Mouse (Mus musculus) ES-E14 (cell line): Measurements from ENCODE around the gene Mypn. TPM values are rescaled to one million over a fixed set of nuclear protein-coding genes. Genes with fewer than 3 reads are reported as not detected.

Source experiments
- DNase-seq: peaks from one replicate; pipeline ENCODE4 v3.0.0-alpha.2; 2013; ENCODE audit warnings: low read depth, low spot score
- H3K27ac ChIP-seq: 2 replicates; pipeline ENCODE4 v1.5.1; 2012; ENCODE audit warnings: low read depth, mild to moderate bottlenecking, low read length, moderate library complexity, mixed read lengths; ENCODE audit not compliant: poor library complexity, insufficient read depth, severe bottlenecking
- H3K36me3 ChIP-seq: 2 replicates; pipeline ENCODE4 v1.6.1; 2012; ENCODE audit warnings: mild to moderate bottlenecking, low read length, moderate library complexity, mixed read lengths; ENCODE audit not compliant: control insufficient read depth, poor library complexity, insufficient read depth, severe bottlenecking
- H3K4me1 ChIP-seq, 2 experiments: fragments of 150-350 bp in 1 of 2; sonication (generic) in 1 of 2; 2 replicates each; pipeline ENCODE4 v1.6.1; 2012; ENCODE audit warnings: low read length in 2 of 2, mild to moderate bottlenecking in 1 of 2, mixed read lengths in 1 of 2; ENCODE audit not compliant: control insufficient read depth in 2 of 2, insufficient read depth in 2 of 2, poor library complexity in 1 of 2
- H3K4me3 ChIP-seq, 2 experiments: fragments of 150-350 bp in 1 of 2; sonication (generic) in 1 of 2; 2 replicates each; pipeline ENCODE4 v1.5.1; 2012; ENCODE audit warnings: low read length in 2 of 2, low read depth in 1 of 2, mild to moderate bottlenecking in 1 of 2, mixed read lengths in 1 of 2; ENCODE audit not compliant: insufficient read depth in 1 of 2, poor library complexity in 1 of 2, severe bottlenecking in 1 of 2
- H3K9ac ChIP-seq: 2 replicates; pipeline ENCODE4 v1.6.1; 2012; ENCODE audit warnings: low read depth, mild to moderate bottlenecking, low read length, mixed read lengths; ENCODE audit not compliant: poor library complexity, insufficient read depth, severe bottlenecking
- H3K9me3 ChIP-seq: fragments of 150-350 bp; sonication (generic); 2 replicates; pipeline ENCODE4 v1.6.1; 2012; ENCODE audit warnings: low read depth, mild to moderate bottlenecking, low read length; ENCODE audit not compliant: control insufficient read depth, insufficient read depth
- CHD2 ChIP-seq: IDR thresholded peaks from 2 replicates; pipeline ENCODE4 v1.6.1; 2014; ENCODE audit warnings: mild to moderate bottlenecking, low read depth, low read length, inconsistent platforms
- HCFC1 ChIP-seq: IDR thresholded peaks from 2 replicates; pipeline ENCODE4 v1.6.1; 2012; ENCODE audit warnings: low read length, inconsistent platforms, borderline replicate concordance; ENCODE audit not compliant: insufficient read depth
- MAFK ChIP-seq: IDR thresholded peaks from 2 replicates; pipeline ENCODE4 v1.6.1; 2014; ENCODE audit warnings: mild to moderate bottlenecking, low read depth, low read length, inconsistent platforms; ENCODE audit not compliant: insufficient read depth
- ZC3H11A ChIP-seq: IDR thresholded peaks from 2 replicates; pipeline ENCODE4 v1.6.1; 2012; ENCODE audit warnings: low read depth, mild to moderate bottlenecking, inconsistent platforms, low read length, borderline replicate concordance
- ZNF384 ChIP-seq: IDR thresholded peaks from 2 replicates; pipeline ENCODE4 v1.6.1; 2012; ENCODE audit warnings: low read depth, low read length, inconsistent platforms
- in situ Hi-C, 2 experiments: fragments of 600-800 bp; cut with MboI; formaldehyde crosslinking; loops; one replicate each; pipeline ENCODE4 v1.15.1; 2025; ENCODE audit warnings: low sequenced_read_pairs in 2 of 2, inconsistent platforms in 1 of 2; ENCODE audit not compliant: unreplicated experiment in 2 of 2
- total RNA-seq: library from RNA; depleted of rRNA; stranded (reverse); fragments of 300-350 nt; gene quantifications from 2 replicates; pipeline ENCODE4 v1.2.3, GENCODE M21; 2012

Mypn gene
- total RNA-seq, 1 experiment, result 1.1 TPM

- in situ Hi-C loops, result no loop called here
These were observed 45.6 kb downstream of the Mypn start for GRCm38 (mm10) chr10:63158191-63158590.

GRCm38 (mm10) chr10:63157491-63157890, 46.3 kb downstream of the Mypn start:
- in situ Hi-C loops, result no loop called here
- H3K36me3 ChIP-seq, result no peaks in the 10 kb centered on the region
- H3K4me1 ChIP-seq, result peaks cover 0 to 5% of the 10 kb centered on the region in 2 experiments; a peak in 2 of 4 replicates
- DNase-seq, result no peak
- H3K4me3 ChIP-seq, result no peak overlapping the region
- no peak overlapping the region for H3K27ac ChIP-seq
- TF ChIP-seq HCFC1, result no peak
- no peak for TF ChIP-seq MAFK
- TF ChIP-seq ZC3H11A, result no peak
- TF ChIP-seq CHD2, result no peak
- no peaks in the 10 kb centered on the region for H3K9me3 ChIP-seq
- H3K9ac ChIP-seq, result no peak overlapping the region

More at GRCm38 (mm10) chr10:63158191-63158590, 45.6 kb downstream of the Mypn start:
- DNase-seq, result no peak
- H3K9me3 ChIP-seq, result no peaks in the 10 kb centered on the region
- H3K9ac ChIP-seq, result no peak overlapping the region
- TF ChIP-seq MAFK, result no peak
- no peaks in the 10 kb centered on the region for H3K36me3 ChIP-seq
- no peak overlapping the region for H3K4me3 ChIP-seq
- H3K27ac ChIP-seq, result no peak overlapping the region
- H3K4me1 ChIP-seq, result peaks cover 0 to 5% of the 10 kb centered on the region in 2 experiments; a peak in 2 of 4 replicates

- H3K27ac ChIP-seq, result no peak overlapping the region
- no peaks in the 10 kb centered on the region for H3K9me3 ChIP-seq
- in situ Hi-C loops, result no loop called here
- no peak for DNase-seq
- TF ChIP-seq HCFC1 (no peak), CHD2 (no peak), ZNF384 (no peak), MAFK (no peak), ZC3H11A (no peak)
- peaks cover 0 to 5% of the 10 kb centered on the region in 2 experiments; a peak in 2 of 4 replicates for H3K4me1 ChIP-seq
- H3K9ac ChIP-seq, result no peak overlapping the region
- no peaks in the 10 kb centered on the region for H3K36me3 ChIP-seq
- no peak overlapping the region for H3K4me3 ChIP-seq
These were observed 46.8 kb downstream of the Mypn start for GRCm38 (mm10) chr10:63156919-63157318.

GRCm38 (mm10) chr10:63156351-63156750, 47.4 kb downstream of the Mypn start:
- H3K36me3 ChIP-seq, result no peaks in the 10 kb centered on the region
- no peak overlapping the region for H3K27ac ChIP-seq
- H3K9me3 ChIP-seq, result no peaks in the 10 kb centered on the region
- TF ChIP-seq HCFC1 (no peak), ZNF384 (no peak), ZC3H11A (peak; percentile 17; the same call in 1 of the 2 replicates)
- H3K4me3 ChIP-seq, result no peak overlapping the region
- peaks cover 0 to 5% of the 10 kb centered on the region in 2 experiments; a peak in 2 of 4 replicates for H3K4me1 ChIP-seq
- no peak overlapping the region for H3K9ac ChIP-seq
- DNase-seq, result no peak
- in situ Hi-C loops, result no loop called here

- no peak overlapping the region for H3K9ac ChIP-seq
- no peak overlapping the region for H3K27ac ChIP-seq
- H3K9me3 ChIP-seq, result no peaks in the 10 kb centered on the region
- DNase-seq, result no peak
- no peaks in the 10 kb centered on the region for H3K36me3 ChIP-seq
- TF ChIP-seq ZNF384, result no peak
- TF ChIP-seq MAFK, result no peak
- no peak for TF ChIP-seq ZC3H11A
- no peak for TF ChIP-seq CHD2
- TF ChIP-seq HCFC1, result no peak
- in situ Hi-C loops, result no loop called here
- no peaks in the 10 kb centered on the region; a peak in 1 of 4 replicates for H3K4me1 ChIP-seq
- no peak overlapping the region for H3K4me3 ChIP-seq
These were observed 47.9 kb downstream of the Mypn start for GRCm38 (mm10) chr10:63155668-63156350.
